Mouse (Mus musculus): Measurements from ENCODE around the gene Tmem29. TPM values are rescaled to one million over a fixed set of nuclear protein-coding genes. Genes with fewer than 3 reads are reported as not detected.
A peak's percentile ranks its signal among the peaks of the same experiment; 100 is the strongest.
"Not testable (repeated sequence)": the region's sequence is repeated elsewhere in the genome, so short reads cannot be mapped to it uniquely, and the experiment has no call there.

Gene Tmem29
- polyA plus RNA-seq (2012; fragmentation: generic; extraction: Trizol), result 14.3 TPM
- long read RNA-seq, experiment 1, transcript Tmem29-209 (3 exons, 864 nt), result minor isoform, 13 of 33 reads
- long read RNA-seq, experiment 1, transcript Tmem29-208 (3 exons, 1,316 nt), result major isoform, 16 of 33 reads
- long read RNA-seq, experiment 1, partial matches to known transcripts, result 0 of 33 reads
- long read RNA-seq, experiment 1, other reads (novel, unspliced or antisense), result 3 of 33 reads
- long read RNA-seq, experiment 2, transcript Tmem29-208 (3 exons, 1,316 nt), result major isoform, 15 of 24 reads
- long read RNA-seq, experiment 2, partial matches to known transcripts, result 0 of 24 reads
- long read RNA-seq, experiment 2, other reads (novel, unspliced or antisense), result 5 of 24 reads

GRCm38 (mm10) chrX:150458766-150459350 is at the start of gene Tmem29:
Gene Tmem29 (minus strand): TSS chrX:150459154.
- H3K79me3 ChIP-seq (ENCODE audit: low read depth), result no peaks in the 10 kb centered on the region
- TF ChIP-seq USF1 (IDR thresholded peaks at IDR 0.05; ENCODE audit: low read depth), result no peak
- TF ChIP-seq MYOG (IDR thresholded peaks at IDR 0.05; ENCODE audit: control insufficient read depth, extremely low read depth, insufficient read length), result no peak
- TF ChIP-seq CTCF (IDR thresholded peaks at IDR 0.05; ENCODE audit: control insufficient read depth, insufficient read depth, insufficient read length), result no peak
- TF ChIP-seq MYOD1 (IDR thresholded peaks at IDR 0.05; ENCODE audit: control insufficient read depth, insufficient read length, low read depth), result no peak
- TF ChIP-seq FOSL1 (IDR thresholded peaks at IDR 0.05; ENCODE audit: insufficient read depth, low read length, poor library complexity, severe bottlenecking), result no peak
- TF ChIP-seq MAX (IDR thresholded peaks at IDR 0.05), result no peak
- TF ChIP-seq CEBPB (IDR thresholded peaks at IDR 0.05; ENCODE audit: low read depth), result no peak
- no peaks in the 10 kb centered on the region for H3K79me2 ChIP-seq (ENCODE audit: control insufficient read depth, insufficient read depth)
- H3K27me3 ChIP-seq (ENCODE audit: control insufficient read depth, insufficient read depth, insufficient read length), result no peaks in the 10 kb centered on the region
- H3K4me3 ChIP-seq (ENCODE audit: insufficient read depth, poor library complexity, severe bottlenecking), result peak within 1 kb of the TSS; percentile 34
- H3K36me3 ChIP-seq (ENCODE audit: control insufficient read depth, insufficient read depth), result no peaks in the 10 kb centered on the region
- H3ac ChIP-seq (ENCODE audit: control insufficient read depth, insufficient read length, low read depth), result peak within 1 kb of the TSS; percentile 49

GRCm38 (mm10) chrX:150508696-150509095 is 49.7 kb upstream of the Tmem29 start:
- H3K36me3 ChIP-seq (ENCODE audit: control insufficient read depth, insufficient read depth), result no peaks in the 10 kb centered on the region
- H3K4me3 ChIP-seq (ENCODE audit: insufficient read depth, poor library complexity, severe bottlenecking), result no peak overlapping the region
- H3K79me2 ChIP-seq (ENCODE audit: control insufficient read depth, insufficient read depth), result no peaks in the 10 kb centered on the region
- TF ChIP-seq MYOG (IDR thresholded peaks at IDR 0.05; ENCODE audit: control insufficient read depth, extremely low read depth, insufficient read length), result no peak
- no peak for TF ChIP-seq MAX (IDR thresholded peaks at IDR 0.05)
- TF ChIP-seq FOSL1 (IDR thresholded peaks at IDR 0.05; ENCODE audit: insufficient read depth, low read length, poor library complexity, severe bottlenecking), result no peak
- no peak for TF ChIP-seq MYOD1 (IDR thresholded peaks at IDR 0.05; ENCODE audit: control insufficient read depth, insufficient read length, low read depth)
- no peak for TF ChIP-seq CEBPB (IDR thresholded peaks at IDR 0.05; ENCODE audit: low read depth)
- TF ChIP-seq CTCF (IDR thresholded peaks at IDR 0.05; ENCODE audit: control insufficient read depth, insufficient read depth, insufficient read length), result no peak
- TF ChIP-seq USF1 (IDR thresholded peaks at IDR 0.05; ENCODE audit: low read depth), result no peak
- H3K79me3 ChIP-seq (ENCODE audit: low read depth), result no peaks in the 10 kb centered on the region
- H3ac ChIP-seq (ENCODE audit: control insufficient read depth, insufficient read length, low read depth), result no peak overlapping the region
- no peaks in the 10 kb centered on the region for H3K27me3 ChIP-seq (ENCODE audit: control insufficient read depth, insufficient read depth, insufficient read length)

- not testable (repeated sequence) for H3K79me2 ChIP-seq (ENCODE audit: control insufficient read depth, insufficient read depth); H3K4me3 ChIP-seq (ENCODE audit: insufficient read depth, poor library complexity, severe bottlenecking); H3ac ChIP-seq (ENCODE audit: control insufficient read depth, insufficient read length, low read depth); H3K79me3 ChIP-seq (ENCODE audit: low read depth); H3K36me3 ChIP-seq (ENCODE audit: control insufficient read depth, insufficient read depth); H3K27me3 ChIP-seq (ENCODE audit: control insufficient read depth, insufficient read depth, insufficient read length)
Measured at GRCm38 (mm10) chrX:150487811-150488210, 28.9 kb upstream of the Tmem29 start.

GRCm38 (mm10) chrX:150486314-150487030 is 27.5 kb upstream of the Tmem29 start:
- H3K79me3 ChIP-seq (ENCODE audit: low read depth); H3K27me3 ChIP-seq (ENCODE audit: control insufficient read depth, insufficient read depth, insufficient read length); H3K79me2 ChIP-seq (ENCODE audit: control insufficient read depth, insufficient read depth); H3ac ChIP-seq (ENCODE audit: control insufficient read depth, insufficient read length, low read depth); H3K4me3 ChIP-seq (ENCODE audit: insufficient read depth, poor library complexity, severe bottlenecking); H3K36me3 ChIP-seq (ENCODE audit: control insufficient read depth, insufficient read depth): not testable (repeated sequence)

GRCm38 (mm10) chrX:150477854-150478780 is 19.2 kb upstream of the Tmem29 start:
- peak overlapping the region; percentile 81 for H3ac ChIP-seq (ENCODE audit: control insufficient read depth, insufficient read length, low read depth)
- H3K79me2 ChIP-seq (ENCODE audit: control insufficient read depth, insufficient read depth), result no peaks in the 10 kb centered on the region
- H3K36me3 ChIP-seq (ENCODE audit: control insufficient read depth, insufficient read depth), result no peaks in the 10 kb centered on the region
- H3K27me3 ChIP-seq (ENCODE audit: control insufficient read depth, insufficient read depth, insufficient read length), result no peaks in the 10 kb centered on the region
- peak overlapping the region; percentile 40 for H3K4me3 ChIP-seq (ENCODE audit: insufficient read depth, poor library complexity, severe bottlenecking)
- no peaks in the 10 kb centered on the region for H3K79me3 ChIP-seq (ENCODE audit: low read depth)
- TF ChIP-seq USF1 (IDR thresholded peaks at IDR 0.05; ENCODE audit: low read depth), result no peak
- TF ChIP-seq CEBPB (IDR thresholded peaks at IDR 0.05; ENCODE audit: low read depth), result peak; percentile 26
- TF ChIP-seq CTCF (IDR thresholded peaks at IDR 0.05; ENCODE audit: control insufficient read depth, insufficient read depth, insufficient read length), result peak; percentile 33
